Mouse (Mus musculus) frontal cortex, postnatal 25 days (tissue): ENCODE measurements around the gene Tmem165.
A peak's percentile ranks its signal among the peaks of the same experiment; 100 is the strongest.

ENCODE experiments used
- DNase-seq, 2 experiments: peaks; one replicate each; pipeline ENCODE4 v3.0.0; 2022; ENCODE audit warnings: low spot score in 2 of 2

Gene Tmem165

GRCm38 (mm10) chr5:76171039-76171438, 12.6 kb upstream of the Tmem165 start:
- DNase-seq: no peak

- DNase-seq: no peak
Measured at GRCm38 (mm10) chr5:76175051-76175450, 8.6 kb upstream of the Tmem165 start.

GRCm38 (mm10) chr5:76176411-76176810, 7.3 kb upstream of the Tmem165 start:
- no peak for DNase-seq

GRCm38 (mm10) chr5:76176841-76177240, 6.8 kb upstream of the Tmem165 start:
- no peak for DNase-seq

- no peak for DNase-seq
Measured at GRCm38 (mm10) chr5:76177664-76178063, 6.0 kb upstream of the Tmem165 start.

GRCm38 (mm10) chr5:76179171-76179570, 4.5 kb upstream of the Tmem165 start:
- DNase-seq: no peak

- no peak for DNase-seq
Measured at GRCm38 (mm10) chr5:76179791-76180190, 3.9 kb upstream of the Tmem165 start.

- DNase-seq: no peak
Measured at GRCm38 (mm10) chr5:76182326-76182725, 1.4 kb upstream of the Tmem165 start.

- no peak for DNase-seq
Measured at GRCm38 (mm10) chr5:76183043-76183749, 484 bp upstream of the Tmem165 start.

- peak; percentile 14 to 26 for DNase-seq
Measured at GRCm38 (mm10) chr5:76184286-76185080, 803 bp downstream of the Tmem165 start.

- DNase-seq: no peak
Measured at GRCm38 (mm10) chr5:76187885-76188284, 4.2 kb downstream of the Tmem165 start.

GRCm38 (mm10) chr5:76190609-76191008, 6.9 kb downstream of the Tmem165 start:
- DNase-seq: no peak

- DNase-seq: no peak
Measured at GRCm38 (mm10) chr5:76193075-76193474, 9.4 kb downstream of the Tmem165 start.

GRCm38 (mm10) chr5:76194377-76194945, 10.8 kb downstream of the Tmem165 start:
- no peak for DNase-seq

- DNase-seq: no peak
Measured at GRCm38 (mm10) chr5:76199346-76199745, 15.7 kb downstream of the Tmem165 start.

GRCm38 (mm10) chr5:76203171-76203570, 19.5 kb downstream of the Tmem165 start:
- DNase-seq: no peak

GRCm38 (mm10) chr5:76205886-76206285, 22.2 kb downstream of the Tmem165 start:
- DNase-seq: no peak

- no peak for DNase-seq
Measured at GRCm38 (mm10) chr5:76208066-76208465, 24.4 kb downstream of the Tmem165 start.

- no peak for DNase-seq
Measured at GRCm38 (mm10) chr5:76216691-76217090, 33.0 kb downstream of the Tmem165 start.

GRCm38 (mm10) chr5:76231171-76231855, 47.6 kb downstream of the Tmem165 start:
- DNase-seq: no peak

GRCm38 (mm10) chr5:76243274-76243673, 59.6 kb downstream of the Tmem165 start:
- no peak for DNase-seq

- no peak for DNase-seq
Measured at GRCm38 (mm10) chr5:76243929-76244328, 60.2 kb downstream of the Tmem165 start.
